Comparison of ENCODE assay signal across 10 mouse cellular contexts in genomic region chr8:109863398-109863797, GRCm38 (mm10). TPM values are rescaled to one million over a fixed set of nuclear protein-coding genes. Genes with fewer than 3 reads are reported as not detected.
A peak's percentile ranks its signal among the peaks of the same experiment; 100 is the strongest.
DNase-seq lines count a peak whose midpoint lies in the region; ATAC-seq and TF ChIP-seq lines count a peak whose summit lies in the region.
"Had no signal": no experiment of that assay in that cellular context is flagged by ENCODE, and none has a peak within 500 bp of the region (broad histone marks: within the 10 kb centered on the region; RNA-seq: fewer than 3 reads in every experiment).

No protein-coding gene starts in this region.

- no peak for TF ChIP-seq CTCF in layer of hippocampus, adult 2 months (conservative IDR thresholded peaks at IDR 0.05)

- no peaks in the 10 kb centered on the region for H3K9me3 ChIP-seq in liver, embryonic 13.5 days (replicated peaks)
- H3K9me3 ChIP-seq in forebrain, embryonic 16.5 days (ENCODE audit: control insufficient read depth, low read length), result no peaks in the 10 kb centered on the region
- H3K9me3 ChIP-seq: heart, embryonic 13.5 days; neural tube, embryonic 12.5 days had no signal

- peaks cover 38% of the 10 kb centered on the region for H3K36me3 ChIP-seq in liver, embryonic 13.5 days
- H3K36me3 ChIP-seq in forebrain, embryonic 16.5 days (ENCODE audit: control insufficient read depth, insufficient read depth), result peaks cover 11% of the 10 kb centered on the region; the same call in 1 of the 2 replicates

- DNase-seq in layer of hippocampus, adult 2 months (ENCODE audit: low spot score in 2 of 2), result peak in 1 of 2 experiments; percentile 34
- no peak for DNase-seq in layer of hippocampus, adult 18-20 months (ENCODE audit: low spot score in 2 of 2)
- DNase-seq in heart, adult 9 months (ENCODE audit: low spot score in 2 of 2), result peak; percentile 63 to 71
- DNase-seq in liver, embryonic 13.5 days, result no peak
- peak; percentile 42 for DNase-seq in spleen, adult 12 weeks (ENCODE audit: low spot score)
- no peak for DNase-seq in retina, postnatal 1 day
- no peak for DNase-seq in layer of hippocampus, postnatal 10 days (ENCODE audit: low spot score in 2 of 2)

- H3K4me1 ChIP-seq in liver, embryonic 13.5 days (replicated peaks), result peaks cover 62% of the 10 kb centered on the region
- 0 out of 2 replicates have a peak, but pooled peaks cover 4% of the 10 kb centered on the region for H3K4me1 ChIP-seq in forebrain, embryonic 16.5 days (replicated peaks; ENCODE audit: control insufficient read depth, insufficient read depth, low read length)
- H3K4me1 ChIP-seq: neural tube, embryonic 12.5 days had no signal

- H3K4me3 ChIP-seq in layer of hippocampus, adult 2 months, result no peak overlapping the region
- no peak overlapping the region for H3K4me3 ChIP-seq in liver, embryonic 13.5 days (replicated peaks)
- no peak overlapping the region for H3K4me3 ChIP-seq in forebrain, embryonic 16.5 days (replicated peaks; ENCODE audit: low read length)
- H3K4me3 ChIP-seq: heart, embryonic 13.5 days; neural tube, embryonic 12.5 days had no signal

- no peak for ATAC-seq in liver, embryonic 13.5 days (ENCODE audit: low read depth)
- no peak for ATAC-seq in forebrain, embryonic 16.5 days

- H3K4me2 ChIP-seq in liver, embryonic 13.5 days, result peak overlapping the region; percentile 57
- no peak overlapping the region for H3K4me2 ChIP-seq in forebrain, embryonic 16.5 days (ENCODE audit: low read length)
- H3K4me2 ChIP-seq: heart, embryonic 13.5 days; neural tube, embryonic 12.5 days had no signal

- H3K27ac ChIP-seq in layer of hippocampus, adult 2 months, result peak overlapping the region; percentile 33; the same call in 1 of the 2 replicates
- H3K27ac ChIP-seq in liver, embryonic 13.5 days, result peak overlapping the region; percentile 97
- H3K27ac ChIP-seq in forebrain, embryonic 16.5 days (ENCODE audit: low read length), result no peak overlapping the region
- H3K27ac ChIP-seq: heart, embryonic 13.5 days; neural tube, embryonic 12.5 days had no signal

- WGBS in liver, embryonic 13.5 days (ENCODE audit: insufficient replicate concordance), result 30% methylated on average over 2 of the region's 2 CpGs
- WGBS in forebrain, embryonic 16.5 days, result 86% methylated on average over 2 of the region's 2 CpGs

- peak overlapping the region; percentile 69 for H3K9ac ChIP-seq in liver, embryonic 13.5 days
- no peak overlapping the region for H3K9ac ChIP-seq in forebrain, embryonic 16.5 days (replicated peaks; ENCODE audit: low read depth, low read length)
- H3K9ac ChIP-seq: heart, embryonic 13.5 days; neural tube, embryonic 12.5 days had no signal

- no peaks in the 10 kb centered on the region for H3K27me3 ChIP-seq in liver, embryonic 13.5 days
- H3K27me3 ChIP-seq in forebrain, embryonic 16.5 days (replicated peaks; ENCODE audit: control insufficient read depth, insufficient read depth, low read length), result no peaks in the 10 kb centered on the region
- H3K27me3 ChIP-seq: heart, embryonic 13.5 days; neural tube, embryonic 12.5 days had no signal

RNA-seq across cellular contexts. Expression of gene Phlpp2, which starts 4.9 kb away (rescaled TPM):
- 10 to 100 TPM; 26.9 to 28.5 TPM for total RNA-seq in layer of hippocampus, adult 2 months (2021)
- total RNA-seq in layer of hippocampus, adult 18-20 months (2021), result 10 to 100 TPM; 27.9 to 28.0 TPM
- 2.7 and 3.2 TPM in 2 replicates for polyA plus RNA-seq in liver, embryonic 13.5 days (2015; fragmentation: Nextera tagmentation; extraction: Ambion mirVana)
- polyA plus RNA-seq in forebrain, embryonic 16.5 days (2015; fragmentation: Nextera tagmentation; extraction: Ambion mirVana), result 3.8 and 4.0 TPM in 2 replicates
- 10 to 100 TPM; 23.4 to 23.9 TPM for total RNA-seq in layer of hippocampus, postnatal 10 days (2021)

Comparison
In these comparisons a context has a peak if more than half of its experiments do, and no peak if none do; other contexts are left out.
1. DNase-seq: peak in heart, adult 9 months (2 of 2) and spleen, adult 12 weeks (single experiment); none in layer of hippocampus, adult 18-20 months (0 of 2), liver, embryonic 13.5 days (single experiment), retina, postnatal 1 day (single experiment) and layer of hippocampus, postnatal 10 days (0 of 2).